1 mouse cellular context compared by ENCODE assay signal in the genomic region with DNA sequence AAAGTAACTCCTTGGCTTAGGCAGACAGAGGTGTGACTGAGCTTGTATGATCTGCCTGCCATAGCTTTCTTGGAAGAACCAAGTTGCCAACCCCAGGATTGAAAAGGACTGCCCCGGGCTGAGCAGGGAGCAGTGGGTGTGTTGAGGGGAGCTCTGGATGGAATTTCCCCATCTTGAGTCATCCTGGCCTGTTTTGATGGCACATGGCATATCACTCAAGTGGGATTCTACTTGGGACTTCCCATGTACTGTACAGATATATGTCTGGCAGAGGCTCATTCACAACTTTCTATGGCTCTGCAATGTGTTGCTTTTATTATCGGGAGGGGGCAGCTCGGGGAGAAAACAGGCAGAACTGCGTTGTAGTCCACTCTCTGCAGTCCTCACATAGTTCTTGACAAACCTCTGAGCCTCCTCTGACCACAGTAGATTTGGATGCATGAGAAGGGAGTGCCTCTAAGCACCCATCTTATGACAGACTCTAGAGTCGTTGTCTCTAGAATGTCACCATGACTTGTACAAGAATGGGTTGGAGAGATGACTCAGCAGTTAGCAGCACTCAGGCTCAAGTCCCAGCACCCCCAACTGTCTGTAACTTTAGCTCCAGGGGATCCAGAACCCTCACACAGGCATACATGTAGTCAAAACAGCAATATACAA.
TF ChIP-seq lines count a peak whose summit lies in the region.

No protein-coding gene starts in this region.

TF ChIP-seq in C2C12, 6 proteins besides CTCF, POLR2A, EP300 and RAD21 (continued from another document):
- no peak for TF ChIP-seq CEBPB (IDR thresholded peaks at IDR 0.05; ENCODE audit: low read depth)
